Mouse (Mus musculus): ENCODE results near the gene Grip1.

- TF ChIP-seq CTCF (IDR thresholded peaks at IDR 0.05; ENCODE audit: extremely low read depth, insufficient read length, insufficient replicate concordance, low read depth, low read length) (no peak), POLR2A (IDR thresholded peaks at IDR 0.05; ENCODE audit: low read depth, low read length) (no peak)
Observed at GRCm38 (mm10) chr10:119823691-119824090, 370.1 kb downstream of the Grip1 start.
